Mouse (Mus musculus) mouse trophoblast stem cell (cell line): Measurements from ENCODE around the gene Cxcr1.
"Not testable (repeated sequence)": the region's sequence is repeated elsewhere in the genome, so short reads cannot be mapped to it uniquely, and the experiment has no call there.

Experiments used
- in situ Hi-C, 2 experiments: fragments of 300-500 bp; cut with MseI, MboI; formaldehyde crosslinking; loops; 2 replicates in 1 of 2; 3 replicates in 1 of 2; pipeline ENCODE4 v1.15.1; 2025

Gene Cxcr1

DNA sequence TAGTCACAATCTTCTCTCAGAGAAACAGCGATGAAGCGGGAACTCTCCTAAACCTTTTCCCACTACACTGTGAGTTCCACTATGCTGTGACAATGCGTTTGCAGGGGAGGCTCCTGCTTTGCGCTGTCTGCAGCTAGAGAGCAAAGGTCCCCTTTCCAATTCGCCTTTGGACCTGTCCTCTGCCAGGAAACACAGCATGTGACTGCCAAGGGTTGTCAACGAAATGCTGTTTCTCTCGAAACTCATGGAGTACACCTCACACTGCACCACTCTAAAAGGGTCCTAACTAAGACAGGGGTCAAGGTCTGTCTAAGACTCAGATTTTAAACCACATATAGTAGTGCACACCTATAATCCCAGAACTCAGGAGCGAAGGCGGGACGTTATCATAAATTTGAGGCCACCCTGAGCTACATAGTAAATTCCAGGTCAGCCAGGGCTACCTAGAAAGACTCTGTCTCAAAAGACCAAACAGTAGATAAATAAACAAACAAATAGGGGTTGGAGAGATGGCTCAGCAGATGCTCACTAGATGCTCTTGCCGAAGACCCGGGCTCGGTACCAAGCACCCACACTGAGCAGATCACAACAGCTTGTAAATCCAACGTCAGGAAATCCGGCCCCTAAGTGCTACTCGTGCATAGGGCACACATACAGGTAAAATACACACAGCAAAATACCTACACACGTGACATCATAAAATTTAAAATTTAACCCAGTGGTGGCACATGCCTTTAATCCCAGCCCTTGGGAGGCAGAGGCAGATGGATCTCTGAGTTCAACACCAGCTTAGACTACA, 2.4 kb upstream of the Cxcr1 start:
- in situ Hi-C loops = no loop called here

GRCm38 (mm10) chr1:74195961-74196360, 1.5 kb upstream of the Cxcr1 start:
- in situ Hi-C loops = no loop called here

DNA sequence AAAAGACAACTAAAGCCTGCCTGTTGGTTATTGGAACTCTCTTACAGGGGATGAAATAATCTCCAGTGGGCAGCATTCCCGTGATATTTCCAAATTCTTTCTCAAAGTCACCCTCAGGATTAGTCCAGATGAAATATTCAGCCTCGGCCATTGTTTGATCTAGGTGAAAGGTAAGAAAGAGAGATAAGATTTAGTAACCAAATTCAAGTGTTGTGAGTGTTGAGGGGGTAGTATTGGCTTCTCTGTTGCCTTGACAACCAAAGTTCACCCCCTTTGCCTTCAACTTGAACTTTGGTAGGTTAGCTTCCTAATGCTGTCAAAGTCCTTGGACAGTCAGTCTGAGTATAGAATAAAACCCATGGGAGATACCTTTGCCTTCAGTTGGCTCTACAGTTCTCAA, 1.7 kb downstream of the Cxcr1 start:
- in situ Hi-C loops = no loop called here

- in situ Hi-C loops = no loop called here
These were observed 4.0 kb downstream of the Cxcr1 start for GRCm38 (mm10) chr1:74190471-74190870.

- in situ Hi-C loops = no loop called here
These were observed 11.4 kb downstream of the Cxcr1 start for GRCm38 (mm10) chr1:74183006-74183405.

DNA sequence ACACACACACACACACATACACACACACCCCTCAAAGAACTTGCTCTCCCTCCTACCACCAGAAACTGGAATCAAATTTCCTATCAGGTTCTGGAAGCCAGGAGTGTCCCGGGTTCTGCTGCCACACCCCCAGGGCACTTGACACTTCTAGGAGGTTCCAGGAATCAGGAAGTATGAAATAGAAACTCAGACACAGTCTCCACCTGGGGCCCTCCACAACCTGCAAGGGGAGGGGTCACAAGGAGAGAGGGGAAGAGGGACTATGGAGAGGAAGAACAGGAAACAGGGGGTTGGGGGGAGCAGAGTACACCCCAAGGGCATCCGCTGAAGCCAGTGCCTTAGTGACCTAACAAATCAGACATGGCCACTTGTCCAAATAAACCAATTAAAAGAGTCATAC, 13.0 kb downstream of the Cxcr1 start:
- in situ Hi-C loops = no loop called here

DNA sequence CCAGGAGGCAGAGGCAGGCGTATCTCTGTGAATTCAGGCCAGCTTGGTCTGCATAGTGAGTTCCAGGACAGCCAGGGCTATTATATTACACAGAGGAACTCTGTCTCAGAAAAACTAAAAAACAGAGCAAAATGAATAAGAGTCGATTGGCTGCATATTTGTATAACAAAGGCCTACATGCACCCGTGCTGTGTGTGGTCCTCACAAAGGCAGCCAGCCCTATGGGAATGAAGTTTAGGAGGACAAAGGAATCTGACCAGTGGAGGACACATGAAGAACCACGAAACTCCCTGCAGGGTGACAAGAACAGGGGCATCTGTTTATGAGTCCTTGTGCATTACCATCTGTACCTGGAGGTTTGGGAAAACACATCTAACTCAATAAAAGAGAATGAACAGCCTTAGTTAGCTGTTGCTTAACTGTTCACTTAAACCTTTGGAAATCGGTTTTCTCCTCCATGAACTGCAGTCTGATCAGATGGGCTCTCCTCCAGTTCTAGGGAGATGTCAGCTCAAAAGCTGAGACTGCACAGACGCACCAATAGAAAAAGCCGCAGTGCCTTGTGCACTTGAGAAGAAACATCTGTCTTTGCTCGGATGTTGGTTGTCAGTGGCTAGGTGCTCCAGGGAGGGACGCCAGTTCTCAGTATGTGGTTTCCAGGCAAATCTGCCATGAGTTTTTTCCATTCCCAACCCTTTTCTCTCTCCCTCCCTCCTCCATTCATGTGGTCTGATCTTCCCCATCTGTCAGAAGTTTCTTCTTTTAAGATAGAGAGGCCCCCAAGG, 14.6 kb downstream of the Cxcr1 start:
- in situ Hi-C loops = no loop called here

DNA sequence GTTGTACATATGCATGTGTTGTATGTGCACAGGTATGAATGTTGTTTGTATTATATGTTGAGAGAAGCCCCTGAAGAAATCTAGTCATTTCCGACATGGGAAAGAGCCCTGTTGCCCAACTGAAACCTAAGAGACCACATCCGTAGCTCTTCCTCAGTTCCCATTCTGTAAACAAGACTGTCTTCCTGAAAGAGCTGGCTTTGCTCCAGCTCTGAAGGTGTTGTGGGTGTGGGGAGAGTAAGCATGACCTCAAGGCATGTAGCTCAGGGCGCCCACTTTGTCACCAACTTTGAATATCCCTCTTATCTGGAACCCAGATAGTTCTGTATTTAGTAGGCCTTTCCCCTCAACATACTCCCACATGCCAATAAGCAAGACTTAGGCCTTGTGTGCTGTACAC, 15.8 kb downstream of the Cxcr1 start:
- in situ Hi-C loops = no loop called here

DNA sequence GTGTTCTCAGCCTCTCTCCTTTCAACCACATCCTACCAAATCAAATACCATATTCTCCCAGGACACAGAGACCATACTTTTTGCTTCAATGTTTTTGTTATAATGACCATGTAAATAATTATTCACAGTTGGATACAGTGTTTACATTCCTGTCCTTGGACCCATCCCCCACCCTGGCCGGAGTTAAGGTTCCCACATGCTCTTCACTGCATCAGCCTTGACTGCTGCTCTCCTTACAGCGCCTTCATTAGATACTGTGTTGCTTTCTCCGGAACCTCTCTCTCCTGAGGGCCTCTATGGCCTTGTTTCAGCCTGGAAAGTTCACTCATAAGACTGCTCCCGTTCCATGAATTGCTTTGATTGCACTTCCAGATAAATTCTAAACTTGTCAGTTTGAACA, 18.7 kb downstream of the Cxcr1 start:
- in situ Hi-C loops = no loop called here

GRCm38 (mm10) chr1:74172722-74173121, 21.7 kb downstream of the Cxcr1 start:
- in situ Hi-C loops = no loop called here

DNA sequence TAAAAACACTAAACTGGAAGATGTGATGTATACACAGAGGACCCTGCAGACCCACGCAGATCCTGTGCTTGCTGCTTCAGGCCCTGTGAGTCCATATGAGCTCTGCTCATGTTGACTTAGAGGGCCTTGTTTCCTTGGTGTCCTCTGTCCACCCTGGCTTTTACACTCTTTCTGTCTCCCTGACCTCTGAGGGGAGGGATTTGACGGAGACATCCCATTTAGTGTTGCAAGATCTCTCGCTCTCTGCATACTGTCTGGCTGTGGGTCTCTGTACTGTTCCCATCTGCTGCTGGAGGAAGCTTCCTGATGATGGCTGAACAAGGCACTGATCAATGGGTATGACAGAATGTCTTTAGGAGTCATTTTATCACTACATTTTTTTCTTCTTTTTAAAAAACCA, 24.7 kb downstream of the Cxcr1 start:
- in situ Hi-C loops = no loop called here

- in situ Hi-C loops = no loop called here
These were observed 27.3 kb downstream of the Cxcr1 start for GRCm38 (mm10) chr1:74167136-74167535.

- in situ Hi-C loops = no loop called here
These were observed 34.4 kb downstream of the Cxcr1 start for GRCm38 (mm10) chr1:74160036-74160435.

DNA sequence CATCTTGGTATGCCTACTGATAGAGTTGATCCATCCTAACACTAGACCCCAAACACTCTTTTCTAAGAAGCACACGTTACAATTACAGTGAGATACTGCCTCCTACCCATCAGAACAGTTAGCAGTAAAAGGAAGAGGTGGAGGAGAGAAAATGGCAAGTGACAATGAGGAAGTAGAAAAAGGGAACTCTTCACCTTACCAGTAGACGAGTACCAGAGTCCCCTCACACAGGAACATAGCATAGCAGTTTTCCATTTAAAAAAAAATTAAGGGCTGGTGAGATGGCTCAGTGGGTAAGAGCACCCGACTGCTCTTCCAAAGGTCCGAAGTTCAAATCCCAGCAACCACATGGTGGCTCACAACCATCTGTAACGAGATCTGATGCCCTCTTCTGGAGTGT, 34.8 kb downstream of the Cxcr1 start:
- in situ Hi-C loops = not testable (repeated sequence)

DNA sequence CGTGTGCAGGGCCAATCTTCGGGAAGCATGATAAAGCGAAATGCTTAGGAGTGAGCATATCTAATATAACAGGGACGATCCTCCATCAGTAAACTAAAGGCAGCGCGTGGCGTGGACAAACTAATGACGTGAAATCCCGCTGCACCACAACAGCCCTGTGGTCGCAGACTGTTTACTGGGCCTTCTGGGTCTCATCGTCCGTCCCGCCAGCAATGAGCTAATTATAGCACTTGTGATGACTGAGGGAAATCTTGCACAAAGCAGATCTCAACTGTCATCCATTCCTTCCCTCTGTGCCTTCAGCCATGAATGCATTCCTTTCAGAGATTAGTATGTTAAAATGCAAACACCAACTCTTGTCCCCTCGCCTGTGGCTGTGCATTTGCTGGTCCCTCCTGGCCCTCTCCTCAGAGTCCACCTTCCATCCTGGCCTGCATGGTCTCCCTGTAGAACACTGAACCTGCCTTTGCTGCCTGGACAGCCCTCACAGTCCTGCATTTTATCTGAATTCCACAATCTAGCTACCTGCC, 38.0 kb downstream of the Cxcr1 start:
- in situ Hi-C loops = no loop called here

GRCm38 (mm10) chr1:74155435-74156012, 38.9 kb downstream of the Cxcr1 start:
- in situ Hi-C loops = no loop called here

GRCm38 (mm10) chr1:74153461-74154184, 40.8 kb downstream of the Cxcr1 start, which contains the start of gene Cxcr2:
Gene Cxcr2, plus strand, starts transcription at chr1:74153989.
- in situ Hi-C loops = no loop called here

DNA sequence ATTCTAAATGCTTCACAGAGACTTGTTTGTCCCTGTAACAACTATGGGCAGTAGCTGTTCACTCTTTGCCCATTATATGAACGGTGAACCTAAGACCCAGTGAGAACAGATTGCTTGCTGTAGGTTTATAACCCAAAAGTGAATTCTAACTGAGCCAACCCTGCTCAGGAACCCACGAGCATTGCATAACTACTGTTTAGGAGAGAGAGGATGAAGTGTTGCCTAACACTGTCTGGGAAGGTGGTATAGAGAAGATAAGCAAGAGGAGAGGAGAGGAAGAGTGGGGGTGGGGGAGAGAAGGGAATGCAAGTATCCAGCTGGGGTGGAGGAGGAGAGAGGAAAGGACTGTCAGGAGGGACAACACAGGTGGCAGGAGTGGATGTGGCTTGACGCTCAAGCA, 43.3 kb downstream of the Cxcr1 start:
- in situ Hi-C loops = no loop called here

DNA sequence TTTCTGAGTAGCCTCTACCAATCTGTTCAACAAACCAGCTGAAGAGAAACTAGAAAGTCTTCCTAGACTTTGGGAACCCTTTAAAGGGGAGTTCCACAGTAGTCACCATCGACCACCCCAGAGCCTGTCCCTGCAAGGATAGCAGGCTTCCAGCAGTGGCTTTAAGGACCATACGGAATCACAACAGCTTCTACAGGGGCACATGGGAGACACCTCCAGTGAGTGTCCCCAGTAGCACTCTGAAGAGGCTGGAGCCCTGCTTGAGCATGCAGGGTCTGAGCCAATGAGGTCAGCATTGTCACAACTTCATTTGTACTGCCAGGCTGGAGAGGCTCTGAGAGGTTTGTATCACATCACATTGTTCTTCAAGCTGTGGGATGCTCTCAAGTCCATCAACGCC, 44.3 kb downstream of the Cxcr1 start:
- in situ Hi-C loops = no loop called here

- in situ Hi-C loops = no loop called here
These were observed 45.1 kb downstream of the Cxcr1 start for GRCm38 (mm10) chr1:74149106-74149885.
